Mouse (Mus musculus) heart, postnatal 0 days (tissue): ENCODE measurements around the gene Dhdh. TPM values are rescaled to one million over a fixed set of nuclear protein-coding genes. Genes with fewer than 3 reads are reported as not detected.

Experiments
- ATAC-seq: fragments of 200-750 bp; cut with Nextera tagmentation; 2 replicates; pipeline ENCODE4 v1.8.0; 2017; ENCODE audit warnings: low read depth, moderate number of reproducible peaks, moderate library complexity; ENCODE audit not compliant: insufficient read depth
- DNase-seq: peaks from one replicate; pipeline ENCODE4 v3.0.0-alpha.2; 2016; ENCODE audit warnings: low spot score
- H3K27ac ChIP-seq: fragments of 300-500 bp; sonication (generic); 2 replicates; pipeline ENCODE4 v1.5.1; 2014; ENCODE audit warnings: low read depth, mild to moderate bottlenecking
- H3K27me3 ChIP-seq: fragments of 300-500 bp; sonication (generic); 2 replicates; pipeline ENCODE4 v1.6.1; 2014; ENCODE audit warnings: low read length, mixed read lengths; ENCODE audit not compliant: control insufficient read depth, insufficient read depth
- H3K36me3 ChIP-seq: fragments of 300-500 bp; sonication (generic); replicated peaks from 2 replicates; pipeline ENCODE4 v1.6.1; 2014; ENCODE audit warnings: low read length, mixed read lengths; ENCODE audit not compliant: control insufficient read depth, insufficient read depth
- H3K4me1 ChIP-seq: fragments of 300-500 bp; sonication (generic); 2 replicates; pipeline ENCODE4 v1.6.1; 2014; ENCODE audit warnings: antibody characterized with exemption; ENCODE audit not compliant: control insufficient read depth, insufficient read depth
- H3K4me2 ChIP-seq: fragments of 300-500 bp; sonication (generic); 2 replicates; pipeline ENCODE4 v1.6.1; 2014; ENCODE audit warnings: low read depth, mild to moderate bottlenecking, low read length, moderate library complexity
- H3K4me3 ChIP-seq: fragments of 300-500 bp; sonication (generic); 2 replicates; pipeline ENCODE4 v1.5.1; 2014; ENCODE audit warnings: low read depth, low read length
- H3K9ac ChIP-seq: fragments of 300-500 bp; sonication (generic); replicated peaks from 2 replicates; pipeline ENCODE4 v1.6.1; 2014; ENCODE audit warnings: low read depth, low read length, mixed read lengths
- H3K9me3 ChIP-seq: fragments of 300-500 bp; sonication (generic); replicated peaks from 2 replicates; pipeline ENCODE4 v1.6.1; 2016; ENCODE audit warnings: low read length; ENCODE audit not compliant: control insufficient read depth
- CTCF ChIP-seq: IDR thresholded peaks from 2 replicates; pipeline ENCODE4 v1.5.1; 2016; ENCODE audit warnings: antibody characterized with exemption, control low read depth, low read depth
- EP300 ChIP-seq: IDR thresholded peaks from 2 replicates; pipeline ENCODE4 v1.6.1; 2016; ENCODE audit warnings: antibody characterized with exemption, low read depth
- WGBS: fragments of 180-500 bp; shearing (Covaris S2); extraction: QIAGEN DNeasy Blood & Tissue Kit; methylation state at CpG from one replicate; pipeline ENCODE4 v1.1.7; 2014; 5-methylcytosine and 5-hydroxymethylcytosine counted together
- polyA plus RNA-seq: library from polyadenylated mRNA; unstranded; fragments of >200 nt; fragmentation: Nextera tagmentation; extraction: Ambion mirVana; gene quantifications from 2 replicates; pipeline ENCODE4 v1.2.1, GENCODE M21; 2015
- total RNA-seq: library from RNA; depleted of rRNA; stranded (reverse); fragments of >200 nt; gene quantifications from 2 replicates; pipeline ENCODE4 v1.2.3, GENCODE M21; 2014; ENCODE audit warnings: low replicate concordance

Gene Dhdh
- total and polyA plus RNA-seq, 2 experiments from 2014 or later = 3.4 to 5.3 TPM

GRCm38 (mm10) chr7:45477003-45477402, 11.6 kb downstream of the Dhdh start:
- no peaks in the 10 kb centered on the region for H3K4me1 ChIP-seq
- no peak overlapping the region for H3K27ac ChIP-seq
- ATAC-seq (0 out of 2 replicates have a peak, but pooled peaks have one; percentile 49), DNase-seq (peak; percentile 63)
- no peaks in the 10 kb centered on the region for H3K36me3 ChIP-seq
- H3K9ac ChIP-seq = no peak overlapping the region
- H3K4me3 ChIP-seq = no peak overlapping the region
- TF ChIP-seq CTCF = peak; percentile 74
- TF ChIP-seq EP300 = no peak
- no peak overlapping the region for H3K4me2 ChIP-seq
- 9% methylated on average over 3 of the region's 3 CpGs for WGBS
- H3K9me3 ChIP-seq = no peaks in the 10 kb centered on the region
- H3K27me3 ChIP-seq = no peaks in the 10 kb centered on the region

- Histone ChIP-seq H3K4me3 (no peak overlapping the region), H3K9me3 (no peaks in the 10 kb centered on the region), H3K36me3 (no peaks in the 10 kb centered on the region), H3K9ac (no peak overlapping the region), H3K27ac (no peak overlapping the region), H3K4me1 (no peaks in the 10 kb centered on the region), H3K4me2 (no peak overlapping the region), H3K27me3 (no peaks in the 10 kb centered on the region)
- ATAC-seq (no peak), DNase-seq (no peak)
- 32% methylated on average over 1 of the region's 1 CpGs for WGBS
- no peak for TF ChIP-seq EP300
- TF ChIP-seq CTCF = no peak
These were observed 12.2 kb downstream of the Dhdh start for GRCm38 (mm10) chr7:45476453-45476852.

- ATAC-seq = peak; percentile 40; the same call in 1 of the 2 replicates
- 61% methylated on average over 16 of the region's 16 CpGs for WGBS
- Histone ChIP-seq H3K4me1 (no peaks in the 10 kb centered on the region), H3K4me3 (peak overlapping the region; percentile 19; the same call in 1 of the 2 replicates), H3K27me3 (no peaks in the 10 kb centered on the region), H3K4me2 (peak overlapping the region; percentile 52), H3K27ac (no peak overlapping the region), H3K36me3 (no peaks in the 10 kb centered on the region), H3K9ac (0 out of 2 replicates have a peak overlapping the region, but pooled peaks have one; percentile 38), H3K9me3 (no peaks in the 10 kb centered on the region)
- peak; percentile 51 for DNase-seq
- TF ChIP-seq EP300 (no peak), CTCF (no peak)
These were observed 13.2 kb downstream of the Dhdh start for GRCm38 (mm10) chr7:45475291-45475969.

GRCm38 (mm10) chr7:45470869-45471268, 17.7 kb downstream of the Dhdh start:
- Histone ChIP-seq H3K27ac (no peak overlapping the region), H3K9ac (no peak overlapping the region), H3K9me3 (no peaks in the 10 kb centered on the region), H3K4me1 (peaks cover 9% of the 10 kb centered on the region), H3K36me3 (no peaks in the 10 kb centered on the region), H3K27me3 (no peaks in the 10 kb centered on the region), H3K4me3 (no peak overlapping the region), H3K4me2 (no peak overlapping the region)
- no peak for TF ChIP-seq EP300
- peak; percentile 69 for TF ChIP-seq CTCF
- DNase-seq = peak; percentile 84
- no peak for ATAC-seq
- under 1% methylated on average over 3 of the region's 3 CpGs for WGBS

- no peak overlapping the region for H3K27ac ChIP-seq
- WGBS = 37% methylated on average over 7 of the region's 7 CpGs
- peak; percentile 18 for ATAC-seq
- no peak for TF ChIP-seq EP300
- no peak for TF ChIP-seq CTCF
- H3K36me3 ChIP-seq = peaks cover 23% of the 10 kb centered on the region
- H3K27me3 ChIP-seq = no peaks in the 10 kb centered on the region
- H3K9ac ChIP-seq = no peak overlapping the region
- H3K9me3 ChIP-seq = no peaks in the 10 kb centered on the region
- peak overlapping the region; percentile 90 for H3K4me2 ChIP-seq
- peak overlapping the region; percentile 87 for H3K4me3 ChIP-seq
- DNase-seq = no peak
- H3K4me1 ChIP-seq = peaks cover 12% of the 10 kb centered on the region
These were observed 21.4 kb downstream of the Dhdh start for GRCm38 (mm10) chr7:45467090-45467670.
